Mouse (Mus musculus) neural tube, embryonic 15.5 days (tissue): Measurements from ENCODE around the gene Pheta1. TPM values are rescaled to one million over a fixed set of nuclear protein-coding genes. Genes with fewer than 3 reads are reported as not detected.
A peak's percentile ranks its signal among the peaks of the same experiment; 100 is the strongest.
"Not testable (repeated sequence)": the region's sequence is repeated elsewhere in the genome, so short reads cannot be mapped to it uniquely, and the experiment has no call there.

Experiments used
- ATAC-seq: fragments of 200-750 bp; cut with Nextera tagmentation; 2 replicates; pipeline ENCODE4 v1.8.0; 2017; ENCODE audit warnings: mild to moderate bottlenecking, moderate TSS enrichment, moderate library complexity; ENCODE audit not compliant: low FRiP score
- H3K27ac ChIP-seq: fragments of 300-500 bp; sonication (generic); replicated peaks from 2 replicates; pipeline ENCODE4 v1.5.1; 2015; ENCODE audit warnings: mild to moderate bottlenecking, inconsistent platforms
- H3K27me3 ChIP-seq: fragments of 300-500 bp; sonication (generic); replicated peaks from 2 replicates; pipeline ENCODE4 v1.6.1; 2015; ENCODE audit warnings: inconsistent platforms
- H3K36me3 ChIP-seq: fragments of 300-500 bp; sonication (generic); 2 replicates; pipeline ENCODE4 v1.6.1; 2015; ENCODE audit warnings: inconsistent platforms
- H3K4me1 ChIP-seq: fragments of 300-500 bp; sonication (generic); 2 replicates; pipeline ENCODE4 v1.6.1; 2015; ENCODE audit warnings: inconsistent platforms
- H3K4me2 ChIP-seq: fragments of 300-500 bp; sonication (generic); 2 replicates; pipeline ENCODE4 v1.6.1; 2015; ENCODE audit warnings: inconsistent platforms, mild to moderate bottlenecking, moderate library complexity
- H3K4me3 ChIP-seq: fragments of 300-500 bp; sonication (generic); replicated peaks from 2 replicates; pipeline ENCODE4 v1.5.1; 2015; ENCODE audit warnings: mild to moderate bottlenecking, inconsistent platforms
- H3K9ac ChIP-seq: fragments of 300-500 bp; sonication (generic); replicated peaks from 2 replicates; pipeline ENCODE4 v1.6.1; 2015; ENCODE audit warnings: mild to moderate bottlenecking, inconsistent platforms
- H3K9me3 ChIP-seq: fragments of 300-500 bp; sonication (generic); replicated peaks from 2 replicates; pipeline ENCODE4 v1.6.1; 2016; ENCODE audit warnings: inconsistent platforms
- WGBS: fragments of 180-500 bp; shearing (Covaris S2); methylation state at CpG from one replicate; pipeline ENCODE4 v1.1.7; 2015; ENCODE audit warnings: mixed read lengths; 5-methylcytosine and 5-hydroxymethylcytosine counted together
- polyA plus RNA-seq: library from polyadenylated mRNA; unstranded; fragments of >200 nt; fragmentation: Nextera tagmentation; extraction: Ambion mirVana; gene quantifications from 2 replicates; pipeline ENCODE4 v1.2.1, GENCODE M21; 2015

Pheta1 gene
- polyA plus RNA-seq, 1 experiment from 2014 or later: 34.7 TPM

GRCm38 (mm10) chr5:121847269-121847668 lies 1.5 kb upstream of the Pheta1 start:
- not testable (repeated sequence) for H3K36me3 ChIP-seq, H3K27ac ChIP-seq, H3K9me3 ChIP-seq, H3K4me3 ChIP-seq, H3K9ac ChIP-seq, ATAC-seq, H3K4me2 ChIP-seq
- H3K4me1 ChIP-seq: peaks cover 40% of the 10 kb centered on the region
- WGBS: 90% methylated on average over 3 of the region's 3 CpGs
- peaks cover 25% of the 10 kb centered on the region for H3K27me3 ChIP-seq

GRCm38 (mm10) chr5:121848035-121848519 lies 707 bp upstream of the Pheta1 start:
- Histone ChIP-seq H3K4me2 (peak overlapping the region; percentile 70), H3K4me3 (peak overlapping the region; percentile 97), H3K36me3 (peaks cover 11% of the 10 kb centered on the region), H3K27ac (peak overlapping the region; percentile 23), H3K27me3 (peaks cover 21% of the 10 kb centered on the region), H3K9ac (peak overlapping the region; percentile 37), H3K9me3 (no peaks in the 10 kb centered on the region), H3K4me1 (peaks cover 33% of the 10 kb centered on the region)
- ATAC-seq: no peak; the same call in 1 of the 2 replicates
- under 1% methylated on average over 17 of the region's 17 CpGs for WGBS

GRCm38 (mm10) chr5:121849478-121850349 lies 930 bp downstream of the Pheta1 start:
- no peak for ATAC-seq
- H3K27me3 ChIP-seq: peaks cover 6% of the 10 kb centered on the region; the same call in 1 of the 2 replicates
- WGBS: 42% methylated on average over 20 of the region's 20 CpGs
- H3K4me1 ChIP-seq: peaks cover 34% of the 10 kb centered on the region
- H3K4me2 ChIP-seq: peak overlapping the region; percentile 70
- peaks cover 23% of the 10 kb centered on the region for H3K36me3 ChIP-seq
- no peaks in the 10 kb centered on the region for H3K9me3 ChIP-seq
- peak overlapping the region; percentile 97 for H3K4me3 ChIP-seq
- H3K27ac ChIP-seq: no peak overlapping the region
- H3K9ac ChIP-seq: peak overlapping the region; percentile 85

- Histone ChIP-seq H3K4me2 (no peak overlapping the region), H3K27ac (no peak overlapping the region), H3K9me3 (no peaks in the 10 kb centered on the region), H3K27me3 (no peaks in the 10 kb centered on the region), H3K36me3 (peaks cover 26% of the 10 kb centered on the region), H3K4me3 (no peak overlapping the region), H3K4me1 (peaks cover 26% of the 10 kb centered on the region), H3K9ac (no peak overlapping the region)
- ATAC-seq: no peak
- 78% methylated on average over 9 of the region's 9 CpGs for WGBS
Measured at GRCm38 (mm10) chr5:121853368-121854051, 4.7 kb downstream of the Pheta1 start.

- ATAC-seq: no peak
Measured at GRCm38 (mm10) chr5:121854768-121855167, 6.0 kb downstream of the Pheta1 start.

GRCm38 (mm10) chr5:121856740-121857139 lies 8.0 kb downstream of the Pheta1 start:
- no peak overlapping the region for H3K9ac ChIP-seq
- H3K4me1 ChIP-seq: peaks cover 5% of the 10 kb centered on the region; the same call in 1 of the 2 replicates
- no peak overlapping the region for H3K4me3 ChIP-seq
- no peak overlapping the region for H3K4me2 ChIP-seq
- ATAC-seq: no peak
- H3K36me3 ChIP-seq: peaks cover 41% of the 10 kb centered on the region
- WGBS: 88% methylated on average over 11 of the region's 11 CpGs
- no peaks in the 10 kb centered on the region for H3K9me3 ChIP-seq
- H3K27me3 ChIP-seq: no peaks in the 10 kb centered on the region
- H3K27ac ChIP-seq: no peak overlapping the region

More at GRCm38 (mm10) chr5:121854768-121855167, 6.0 kb downstream of the Pheta1 start:
- Histone ChIP-seq H3K9ac (no peak overlapping the region), H3K27ac (no peak overlapping the region), H3K4me2 (no peak overlapping the region), H3K4me3 (no peak overlapping the region), H3K9me3 (no peaks in the 10 kb centered on the region), H3K27me3 (no peaks in the 10 kb centered on the region), H3K4me1 (peaks cover 20% of the 10 kb centered on the region), H3K36me3 (peaks cover 29% of the 10 kb centered on the region)
- 68% methylated on average over 10 of the region's 10 CpGs for WGBS

GRCm38 (mm10) chr5:121858427-121858826 lies 9.6 kb downstream of the Pheta1 start:
- Histone ChIP-seq H3K4me1 (peaks cover 5% of the 10 kb centered on the region; the same call in 1 of the 2 replicates), H3K27ac (no peak overlapping the region), H3K9ac (no peak overlapping the region), H3K4me2 (no peak overlapping the region), H3K27me3 (no peaks in the 10 kb centered on the region), H3K4me3 (no peak overlapping the region), H3K36me3 (peaks cover 26% of the 10 kb centered on the region), H3K9me3 (no peaks in the 10 kb centered on the region)
- WGBS: 90% methylated on average over 12 of the region's 12 CpGs
- ATAC-seq: no peak

GRCm38 (mm10) chr5:121861964-121862363 lies 13.2 kb downstream of the Pheta1 start:
- no peak for ATAC-seq
- 51% methylated on average over 5 of the region's 5 CpGs for WGBS

GRCm38 (mm10) chr5:121864330-121864729 lies 15.5 kb downstream of the Pheta1 start:
- Histone ChIP-seq H3K36me3 (peaks cover 19% of the 10 kb centered on the region), H3K27ac (no peak overlapping the region), H3K4me3 (no peak overlapping the region), H3K9me3 (no peaks in the 10 kb centered on the region), H3K9ac (no peak overlapping the region), H3K4me2 (peak overlapping the region; percentile 26; the same call in 1 of the 2 replicates), H3K27me3 (no peaks in the 10 kb centered on the region), H3K4me1 (no peaks in the 10 kb centered on the region)
- no peak for ATAC-seq
- 13% methylated on average over 4 of the region's 11 CpGs for WGBS

More at GRCm38 (mm10) chr5:121861964-121862363, 13.2 kb downstream of the Pheta1 start:
- Histone ChIP-seq H3K27me3 (no peaks in the 10 kb centered on the region), H3K9me3 (no peaks in the 10 kb centered on the region), H3K4me1 (no peaks in the 10 kb centered on the region), H3K4me2 (no peak overlapping the region), H3K4me3 (no peak overlapping the region), H3K9ac (no peak overlapping the region), H3K36me3 (peaks cover 18% of the 10 kb centered on the region), H3K27ac (no peak overlapping the region)

- 71% methylated on average over 5 of the region's 5 CpGs for WGBS
- Histone ChIP-seq H3K27ac (no peak overlapping the region), H3K4me1 (no peaks in the 10 kb centered on the region), H3K9me3 (no peaks in the 10 kb centered on the region), H3K4me2 (no peak overlapping the region), H3K36me3 (peaks cover 7% of the 10 kb centered on the region), H3K9ac (no peak overlapping the region), H3K27me3 (no peaks in the 10 kb centered on the region), H3K4me3 (no peak overlapping the region)
- ATAC-seq: no peak
Measured at GRCm38 (mm10) chr5:121867963-121868362, 19.2 kb downstream of the Pheta1 start.

- Histone ChIP-seq H3K27me3 (no peaks in the 10 kb centered on the region), H3K4me3 (no peak overlapping the region), H3K4me2 (no peak overlapping the region), H3K36me3 (peaks cover 10% of the 10 kb centered on the region), H3K9me3 (no peaks in the 10 kb centered on the region), H3K9ac (no peak overlapping the region), H3K4me1 (no peaks in the 10 kb centered on the region), H3K27ac (no peak overlapping the region)
- 84% methylated on average over 6 of the region's 6 CpGs for WGBS
- no peak for ATAC-seq
Measured at GRCm38 (mm10) chr5:121870832-121871231, 22.0 kb downstream of the Pheta1 start.
